Mouse (Mus musculus) spleen, postnatal 4 days (tissue): ENCODE data around the gene Rexo2.
"Not testable (repeated sequence)": the region's sequence is repeated elsewhere in the genome, so short reads cannot be mapped to it uniquely, and the experiment has no call there.

Experiments
- DNase-seq, 2 experiments: peaks; one replicate each; pipeline ENCODE4 v3.0.0; 2022; ENCODE audit warnings: low spot score in 2 of 2

Gene Rexo2

DNA sequence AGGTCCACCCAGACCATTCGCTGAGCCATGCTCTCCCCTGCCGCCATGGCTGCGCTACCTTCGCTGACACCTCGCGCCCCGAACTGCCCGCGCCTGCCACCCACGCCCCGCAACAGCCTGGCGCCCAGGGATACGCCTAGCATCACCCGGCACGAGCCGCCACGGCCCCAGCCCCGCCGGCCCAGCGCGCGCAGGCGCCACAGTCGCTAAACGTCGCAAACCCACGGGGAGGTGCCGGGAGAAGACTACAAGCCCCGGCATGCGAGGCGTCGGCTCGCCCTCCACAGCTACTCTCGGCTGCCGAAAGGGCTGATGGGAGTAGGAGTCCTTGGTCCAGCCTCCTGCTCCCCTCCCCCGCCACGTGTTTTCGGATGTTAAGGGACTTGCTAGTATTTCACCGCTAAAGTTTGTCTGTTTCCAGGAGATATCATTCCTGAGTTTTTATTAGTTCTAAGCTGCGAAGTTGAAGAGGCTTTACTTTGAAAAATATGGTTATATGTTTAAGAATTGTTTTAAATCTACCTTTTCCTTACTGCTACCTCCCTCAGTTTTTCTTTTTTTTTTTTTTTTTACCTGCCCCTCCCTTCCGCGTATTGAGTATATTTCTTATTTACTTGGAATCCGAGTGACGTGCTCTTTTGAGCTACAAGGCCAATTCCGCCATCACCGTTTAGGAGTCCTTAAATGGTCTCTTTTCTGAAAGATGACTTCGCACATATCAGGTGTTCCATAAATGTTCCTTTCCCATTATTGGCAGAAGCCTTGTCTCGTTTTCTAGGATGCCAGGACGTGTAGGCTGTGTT lies at the start of gene Rexo2:
TSS of gene Rexo2 (minus strand) at position 213 of the 803 bp plus-strand sequence.
- peak; percentile 94 to 95 for DNase-seq

DNA sequence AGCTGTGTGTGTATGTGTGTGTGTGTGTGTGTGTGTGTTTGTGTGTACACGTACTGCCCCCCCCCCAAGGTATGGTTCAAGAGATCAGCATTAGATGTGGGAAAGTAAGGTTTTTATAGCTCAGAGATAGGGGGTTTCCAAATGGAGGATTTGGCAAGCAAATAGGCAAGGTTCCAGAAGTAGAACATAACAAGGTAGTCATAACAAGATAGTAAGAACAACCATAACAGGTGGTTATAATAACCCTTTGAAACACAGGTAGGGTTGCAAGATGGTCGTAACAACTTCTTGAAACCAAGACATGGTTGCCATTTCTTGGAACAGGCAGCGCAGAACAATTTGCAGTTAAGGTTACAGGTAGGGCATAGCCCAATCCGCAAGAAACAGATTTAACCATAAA lies 46.1 kb upstream of the Rexo2 start:
- no peak for DNase-seq

DNA sequence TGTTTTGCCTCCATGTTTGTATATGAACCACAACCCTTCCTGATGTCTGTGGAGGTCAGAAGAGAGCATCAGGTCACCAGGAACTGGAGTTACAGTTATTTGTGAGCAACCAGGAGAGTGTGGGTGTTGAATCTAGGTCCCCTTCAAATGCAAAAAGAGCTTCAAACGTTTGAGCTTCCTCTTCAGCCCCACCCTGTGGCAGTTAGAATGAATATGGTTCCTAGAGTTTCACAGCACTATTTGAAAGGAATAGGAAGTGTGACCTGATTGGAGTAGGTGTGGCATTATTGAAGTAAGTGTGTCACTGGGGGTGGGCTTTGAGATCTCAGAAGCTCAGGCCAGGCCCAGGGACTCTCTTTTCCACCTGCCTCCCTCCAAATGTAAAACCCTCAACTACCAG lies 45.1 kb upstream of the Rexo2 start:
- no peak for DNase-seq

DNA sequence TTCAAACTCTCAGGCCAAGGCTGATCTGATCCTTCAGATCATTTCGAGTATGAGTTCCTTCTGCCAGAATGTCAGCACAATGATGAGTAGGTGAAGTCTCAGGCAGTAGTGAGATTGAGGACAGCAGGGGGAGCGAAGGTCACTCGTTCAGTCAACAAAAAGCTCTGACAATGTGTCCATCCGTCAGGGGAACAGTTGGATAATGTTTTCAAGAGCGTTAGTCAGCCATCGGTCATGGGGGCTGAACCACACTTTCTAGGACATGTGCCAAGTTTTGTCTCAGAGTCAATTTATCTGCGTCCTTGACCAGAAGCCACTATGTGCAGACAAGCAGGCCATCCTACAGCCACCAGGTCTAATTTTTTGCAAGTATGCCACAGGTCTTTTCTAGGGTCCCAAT lies 40.0 kb upstream of the Rexo2 start:
- not testable (repeated sequence) for DNase-seq

DNA sequence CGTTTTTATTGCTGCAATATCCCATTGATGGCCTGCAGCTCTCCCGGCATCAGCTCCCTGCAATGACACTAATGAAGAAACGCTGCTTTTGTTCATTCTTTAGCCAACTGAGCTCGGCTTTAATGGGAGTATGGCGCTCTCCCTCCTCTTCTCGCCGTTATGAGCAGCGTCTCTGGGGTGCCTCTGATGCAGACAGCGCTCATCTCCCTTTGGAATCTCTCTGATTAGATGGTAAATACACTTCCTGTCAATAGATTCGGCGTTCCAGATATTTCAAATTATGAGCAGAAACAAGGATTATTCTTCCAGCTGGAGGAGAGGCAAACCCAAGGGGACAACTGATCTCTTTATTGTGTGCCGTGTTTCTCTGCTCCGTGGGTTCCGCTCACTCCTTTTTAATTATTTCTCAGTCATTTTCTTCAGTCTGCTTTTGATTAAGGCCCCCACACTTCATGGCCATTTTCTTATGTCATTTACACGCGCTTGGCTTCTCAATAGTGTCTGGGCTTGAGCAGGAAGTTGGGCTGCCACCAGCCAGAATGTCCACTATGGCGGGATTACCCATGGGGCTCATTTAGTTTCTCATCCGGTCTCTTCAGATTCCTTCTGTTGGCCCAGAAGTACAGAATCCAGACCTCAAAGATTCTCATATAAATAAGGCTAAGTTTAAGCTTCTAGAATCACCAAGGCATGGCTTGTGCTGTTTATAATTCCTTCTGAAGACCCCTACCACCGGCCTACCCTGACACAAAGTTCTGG lies 37.1 kb upstream of the Rexo2 start:
- no peak for DNase-seq

DNA sequence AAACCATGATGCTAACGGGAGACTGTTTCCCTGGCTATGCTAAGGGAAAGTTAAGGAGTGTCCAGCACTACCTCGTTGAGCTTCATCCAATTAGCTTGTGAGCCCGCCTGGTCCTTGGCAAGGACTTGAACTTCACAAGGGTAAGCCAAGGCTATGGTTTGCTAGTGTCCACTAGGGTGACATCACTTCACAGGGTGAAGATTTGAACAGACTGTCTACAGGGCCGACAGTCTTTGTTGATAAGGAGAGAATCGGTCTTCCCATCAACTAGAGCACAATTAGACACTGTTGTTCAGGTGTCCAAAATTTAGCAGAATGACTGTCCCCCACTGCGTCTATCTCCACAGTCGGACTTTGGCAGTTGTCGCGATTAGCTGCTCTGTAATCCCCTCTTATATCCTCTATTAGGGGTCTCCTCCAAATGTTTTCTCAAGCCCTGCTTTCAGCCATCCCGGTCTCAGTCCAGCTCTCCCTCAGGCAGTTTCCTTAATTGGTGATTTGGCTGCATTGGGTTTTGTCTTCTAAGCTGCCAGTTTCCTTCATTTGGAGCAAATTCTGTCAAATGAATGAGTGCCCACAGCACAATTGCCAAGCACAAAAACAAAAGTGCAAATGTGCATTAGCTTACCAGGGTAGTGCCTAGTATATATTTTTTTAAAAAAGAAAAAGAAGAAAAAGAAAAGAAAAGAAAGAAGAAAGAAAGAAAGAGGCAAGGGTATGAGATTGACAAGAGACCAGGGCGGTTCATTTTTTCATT lies 36.4 kb upstream of the Rexo2 start:
- DNase-seq = no peak

DNA sequence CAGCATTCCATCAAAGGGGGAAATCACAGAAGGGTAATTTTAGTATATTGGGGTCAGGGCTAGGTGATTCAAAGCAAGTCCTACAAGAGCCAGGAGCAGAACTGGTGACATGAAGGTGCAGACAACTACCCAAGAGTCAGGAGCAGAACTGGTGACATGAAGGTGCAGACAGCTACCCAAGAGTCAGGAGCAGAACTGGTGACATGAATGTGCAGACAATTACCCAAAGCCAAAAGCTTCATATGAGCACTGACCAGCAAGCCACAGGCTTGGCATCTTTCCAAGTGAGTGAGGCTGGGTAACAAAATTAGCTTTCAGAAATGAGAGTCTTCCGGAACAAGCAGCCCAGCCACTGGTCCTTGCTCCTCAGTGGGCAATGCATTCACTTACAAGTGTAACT lies 34.9 kb upstream of the Rexo2 start:
- no peak for DNase-seq

DNA sequence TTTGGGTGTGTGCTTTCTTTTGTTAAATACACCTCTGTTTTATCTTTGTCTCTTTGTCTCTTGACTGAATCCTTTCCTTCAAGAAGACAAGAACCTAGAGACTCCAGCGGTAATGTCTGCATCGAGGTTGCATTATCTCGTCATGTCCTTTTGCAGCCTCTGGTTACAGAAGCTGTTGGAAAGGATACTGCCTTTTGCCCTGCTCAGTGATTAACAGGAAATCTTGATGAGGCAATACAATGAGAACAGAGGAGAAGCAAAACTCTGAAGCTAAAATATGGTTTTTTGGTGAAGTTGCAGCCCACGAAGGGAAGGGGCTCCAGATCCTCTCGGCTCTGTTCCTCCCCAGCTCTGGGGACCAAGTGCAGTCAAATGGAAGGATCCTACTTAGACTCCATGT lies 29.7 kb upstream of the Rexo2 start:
- no peak for DNase-seq

DNA sequence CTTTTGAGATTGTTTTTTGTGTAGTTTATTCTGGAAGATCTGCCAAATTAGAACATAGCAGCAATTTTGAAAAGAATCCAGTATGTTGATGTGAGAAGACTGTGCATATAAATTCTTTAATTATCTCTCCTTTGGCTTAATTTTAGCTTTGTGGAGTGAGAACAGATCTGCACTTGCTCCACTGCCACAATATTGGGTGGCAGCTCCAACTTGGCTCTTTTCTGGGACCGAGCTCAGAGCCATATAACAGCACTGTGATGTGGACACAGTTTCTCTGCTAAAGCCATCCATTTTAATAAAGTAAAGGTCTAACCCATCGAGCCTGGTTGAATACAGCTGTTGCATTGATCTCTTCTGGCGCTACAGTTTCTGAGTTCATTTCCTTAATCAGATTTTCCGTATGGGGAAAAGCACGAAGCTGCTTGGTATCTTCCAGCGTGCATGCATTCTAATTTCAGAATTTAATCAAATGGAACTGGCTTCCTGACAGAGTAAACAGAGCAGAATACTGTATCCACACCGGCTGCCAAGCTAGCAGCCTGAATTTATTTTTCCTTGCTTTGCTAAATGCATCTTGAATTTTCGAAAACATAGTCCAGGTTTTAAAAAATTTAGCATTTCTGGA lies 24.4 kb upstream of the Rexo2 start:
- DNase-seq = no peak

DNA sequence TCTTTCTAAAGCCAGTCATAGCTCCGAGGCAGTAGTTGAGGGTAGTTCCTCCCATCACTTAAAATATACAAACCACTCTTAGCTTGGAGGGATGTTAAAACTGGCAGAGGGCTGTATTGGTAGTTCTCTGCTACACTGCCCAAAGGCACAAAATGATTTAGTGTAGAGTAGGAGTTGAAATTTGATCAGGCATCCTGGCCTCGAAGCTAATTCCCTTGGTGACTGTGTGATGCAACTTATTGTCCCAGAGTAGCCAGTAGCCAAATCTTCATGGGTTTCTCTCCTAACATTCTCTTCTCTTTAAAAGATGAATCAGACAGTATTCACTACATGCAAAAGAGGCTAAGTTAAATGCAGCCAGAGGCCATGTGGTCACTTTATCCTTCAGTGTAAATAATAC lies 22.6 kb upstream of the Rexo2 start:
- DNase-seq = no peak

DNA sequence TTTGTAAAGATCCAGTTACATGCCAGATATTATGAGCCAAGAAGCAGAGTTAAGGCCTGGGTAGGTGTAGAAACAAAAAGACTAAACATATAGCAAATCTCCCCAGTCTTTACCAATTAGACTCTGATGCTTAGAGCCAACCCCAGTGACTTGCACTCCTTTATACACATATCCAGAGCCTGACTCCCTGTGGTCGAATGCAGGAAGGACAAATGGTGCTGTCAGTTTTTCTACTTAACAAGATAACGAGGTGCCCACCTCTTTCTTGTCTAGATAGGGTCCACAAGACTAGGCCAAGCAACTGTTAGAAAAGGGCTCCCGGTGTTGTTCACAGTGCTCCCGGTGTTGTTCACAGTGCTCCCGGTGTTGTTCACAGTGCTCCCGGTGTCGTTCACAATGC lies 20.8 kb upstream of the Rexo2 start:
- DNase-seq = no peak

DNA sequence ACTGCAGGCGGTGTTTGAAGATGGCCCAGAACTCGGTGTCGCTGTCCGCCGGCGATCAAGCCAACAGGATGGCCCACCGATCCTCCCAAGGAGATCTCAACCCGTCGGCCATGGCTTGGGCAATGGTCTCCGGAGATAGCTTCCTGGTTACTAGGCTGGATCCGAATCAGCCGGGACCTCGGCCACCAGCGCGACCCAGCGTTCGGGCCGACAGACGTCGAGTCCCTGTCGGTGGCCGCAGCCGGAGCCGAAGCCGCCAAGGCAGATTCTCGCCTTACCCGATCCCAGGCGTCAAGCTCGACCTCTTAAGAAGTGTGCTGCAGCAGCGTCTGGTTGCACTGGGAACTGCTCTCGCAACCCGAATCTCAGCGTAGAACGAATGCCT lies 15.1 kb upstream of the Rexo2 start:
- no peak for DNase-seq

DNA sequence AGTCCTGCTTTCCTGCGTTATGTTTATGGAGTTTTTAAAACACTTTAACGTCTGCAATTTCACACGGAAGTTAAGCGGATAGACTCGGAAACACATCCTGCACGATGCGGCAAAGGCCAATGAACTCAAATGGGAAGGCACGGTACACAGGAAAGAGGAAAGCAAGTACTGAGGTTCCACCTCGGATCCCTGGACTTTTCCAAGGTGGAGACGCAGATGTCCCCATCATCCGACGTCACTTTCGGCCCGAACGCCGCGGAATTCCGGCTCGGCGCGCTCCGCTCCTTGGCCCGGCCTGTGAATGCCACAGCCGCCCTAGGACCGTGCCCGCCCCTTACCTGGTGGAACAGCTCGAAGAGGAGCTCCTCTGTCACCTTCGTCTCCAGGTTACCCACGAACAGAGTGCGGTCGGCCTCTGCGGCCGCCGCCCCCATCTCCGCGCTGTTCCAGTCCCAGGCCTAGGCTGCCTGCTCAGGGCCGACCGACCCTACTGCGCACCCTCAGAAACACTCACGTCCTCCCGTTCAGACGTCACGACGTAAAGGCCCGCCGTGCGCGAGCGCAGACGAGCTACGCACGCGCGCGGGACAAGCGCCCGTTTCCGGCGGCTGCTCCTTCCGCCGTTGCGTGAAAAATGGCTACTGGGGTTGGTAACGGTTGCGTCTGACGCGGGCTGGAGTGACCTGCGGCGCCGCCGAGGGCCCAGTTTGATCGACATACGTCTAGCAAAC lies 14.6 kb upstream of the Rexo2 start, which contains the start of the genes Rbm7 and Gm5617:
TSS of gene Rbm7 (minus strand) at position 483 of the 731 bp plus-strand sequence.
TSS of gene Gm5617 (plus strand) at position 626 of the 731 bp plus-strand sequence.
- peak; percentile 92 to 96 for DNase-seq

DNA sequence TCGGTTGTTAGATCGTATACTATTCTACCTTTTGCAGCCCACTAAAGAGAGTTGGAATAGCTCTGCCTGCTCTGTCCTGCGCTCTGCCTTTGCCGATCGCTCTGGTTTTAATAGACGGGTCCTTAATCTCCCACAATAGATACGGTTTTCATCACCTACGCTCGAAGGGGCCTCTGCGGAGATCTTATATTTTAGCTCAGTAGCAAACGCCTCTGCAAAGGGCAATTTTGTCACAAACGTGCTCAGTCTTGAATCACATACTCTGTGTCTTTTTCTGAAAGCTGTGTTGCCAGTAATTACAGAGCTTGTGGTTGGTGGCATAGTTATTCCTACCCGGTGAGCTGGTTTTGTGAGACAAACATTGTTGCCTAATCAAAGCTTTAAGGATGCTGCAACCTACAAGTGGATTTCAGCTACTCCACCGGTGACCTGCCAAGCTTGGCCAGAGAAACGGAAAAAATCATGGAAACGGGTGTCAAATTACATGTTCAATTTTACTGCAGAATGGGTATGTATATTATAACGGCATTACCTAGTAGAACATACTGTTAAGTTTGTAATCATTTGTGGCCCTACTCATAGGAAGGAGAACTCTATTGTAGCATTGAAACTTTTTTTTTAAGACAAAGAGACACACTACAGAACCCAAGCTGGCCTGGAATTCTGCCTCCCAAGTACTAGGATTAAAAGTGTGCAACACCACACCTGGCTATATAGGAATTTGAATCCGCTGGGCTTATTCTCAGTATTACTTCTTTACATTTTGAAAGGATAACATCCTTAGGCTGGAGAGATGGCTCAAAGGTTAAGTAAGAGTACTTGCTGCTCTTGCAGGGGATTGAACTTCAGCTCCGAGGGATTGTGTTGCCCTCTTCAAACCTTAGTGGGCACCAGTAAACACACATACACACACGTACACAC lies 1.1 kb upstream of the Rexo2 start:
- no peak for DNase-seq

DNA sequence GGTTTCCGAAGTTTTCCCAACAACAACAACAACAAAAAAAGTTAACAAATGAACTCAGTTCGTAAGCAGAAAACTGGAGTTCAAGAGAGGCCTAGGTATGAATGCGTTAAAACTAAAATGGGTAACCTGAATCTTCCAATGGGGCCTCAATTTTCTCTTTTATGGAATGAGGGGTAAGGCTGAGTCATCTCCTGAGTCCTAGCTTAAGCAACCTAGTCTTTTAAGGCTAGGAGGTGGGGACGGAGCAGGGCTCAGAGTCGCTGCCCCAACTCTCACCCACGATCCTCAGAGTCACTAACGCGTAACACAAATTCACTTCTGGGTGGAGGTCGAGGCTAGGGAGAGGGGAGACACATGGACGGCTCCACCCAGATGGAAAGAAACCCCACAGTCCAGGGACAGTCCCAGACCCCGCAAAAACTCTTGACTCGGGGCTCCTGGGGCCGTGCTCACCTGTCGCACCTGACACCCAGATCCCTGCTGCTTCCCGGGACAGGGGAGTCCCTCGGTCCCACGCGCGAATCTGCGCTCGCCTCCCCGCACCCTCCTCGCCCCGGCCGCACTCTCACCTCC lies 499 bp downstream of the Rexo2 start:
- DNase-seq = no peak

DNA sequence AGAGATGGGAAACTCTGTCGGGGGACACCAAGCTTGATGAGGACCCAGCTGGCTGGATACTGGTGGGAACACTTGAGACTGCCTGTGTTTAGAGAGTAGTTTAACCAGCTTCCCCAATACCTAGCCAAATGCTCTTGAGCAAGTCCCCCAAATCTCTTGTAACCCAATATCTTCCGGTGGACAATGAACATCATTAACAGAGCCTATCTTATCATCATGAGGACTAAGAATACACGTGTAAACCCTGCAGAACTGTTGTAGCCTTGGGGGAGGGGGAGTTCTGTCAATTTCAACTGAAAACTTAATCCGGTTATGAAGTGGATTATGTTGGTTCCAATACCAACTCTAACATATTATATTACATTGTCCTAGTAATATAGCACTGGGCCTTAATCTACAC lies 1.6 kb downstream of the Rexo2 start:
- no peak for DNase-seq

DNA sequence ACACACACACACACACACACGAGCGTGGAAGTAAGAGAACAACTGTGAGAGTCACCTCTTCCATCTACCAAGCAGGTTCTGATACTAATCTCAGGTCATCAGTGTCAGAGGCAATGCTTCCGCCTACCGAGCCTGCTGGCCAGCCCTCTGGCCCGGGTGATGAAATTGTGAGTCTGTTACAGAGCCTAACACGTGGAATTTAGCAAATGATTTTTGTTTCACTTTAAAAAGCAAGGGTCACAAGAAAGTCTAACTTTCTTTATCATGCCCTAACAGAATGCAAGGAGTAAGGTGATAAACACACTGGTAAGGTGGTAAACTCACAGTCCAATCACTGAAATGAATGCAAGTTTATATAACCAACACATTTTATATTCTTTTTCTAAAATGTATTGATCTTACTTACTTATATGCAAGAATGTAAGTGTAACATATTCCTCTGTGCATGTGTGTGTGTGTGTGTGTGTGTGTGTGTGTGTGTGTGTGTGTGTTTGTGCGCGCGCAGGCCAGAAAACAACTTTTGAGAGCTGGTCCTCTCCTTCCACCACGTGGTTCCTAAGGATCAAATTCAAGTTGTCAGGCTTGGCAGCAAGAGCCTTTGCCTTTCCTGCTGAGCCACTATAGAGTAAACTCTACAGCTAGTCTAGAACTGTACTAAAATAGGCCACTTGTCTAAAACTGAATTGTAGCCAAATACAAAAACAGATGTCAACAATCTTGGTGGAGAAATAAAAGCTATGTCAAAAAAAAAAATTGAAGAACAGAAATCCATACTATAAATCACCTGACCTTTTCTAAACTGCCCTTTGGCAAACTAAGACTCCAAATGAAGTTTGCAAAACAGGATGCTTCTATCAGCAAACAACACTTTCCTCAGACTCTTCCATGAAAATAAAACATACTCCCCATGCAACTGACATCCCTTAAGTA lies 3.9 kb downstream of the Rexo2 start:
- DNase-seq = no peak

DNA sequence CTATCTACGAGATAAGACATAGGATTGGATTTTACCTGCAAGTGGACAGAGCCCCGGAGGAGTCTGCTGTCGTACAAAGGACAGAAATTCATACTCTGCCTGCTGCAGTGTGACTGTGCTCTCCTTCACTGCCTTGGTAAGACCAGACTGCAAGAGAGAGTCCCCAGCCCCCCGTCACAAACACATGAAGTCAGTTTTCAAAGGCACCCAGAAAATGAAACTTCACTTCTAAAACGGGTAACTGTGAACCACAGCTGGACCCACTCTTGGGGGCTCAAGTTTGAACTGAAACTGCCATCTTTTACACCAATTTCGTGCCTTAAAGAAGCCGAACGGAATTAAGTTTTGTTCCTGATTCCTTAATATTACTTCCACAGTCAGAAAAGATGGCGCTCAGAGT lies 6.1 kb downstream of the Rexo2 start:
- no peak for DNase-seq

DNA sequence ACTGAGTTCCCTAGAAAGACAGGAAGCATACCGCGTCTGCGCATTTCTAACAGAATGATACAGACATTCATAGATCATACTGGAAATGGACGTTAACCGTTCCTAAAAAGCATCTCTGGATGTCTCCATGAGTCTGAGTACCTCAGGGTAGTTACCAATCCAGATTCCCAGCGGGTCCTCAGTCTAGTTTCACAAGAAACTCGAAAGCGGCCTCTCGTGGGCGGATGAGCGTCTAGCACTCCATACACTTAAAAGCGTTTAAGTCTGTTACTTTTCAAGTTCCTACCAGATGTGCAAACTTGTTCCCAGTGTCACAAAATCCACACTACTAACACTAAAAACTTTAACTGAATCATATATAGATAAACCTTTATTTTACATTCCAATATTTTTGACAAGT lies 7.3 kb downstream of the Rexo2 start:
- no peak for DNase-seq
